Mouse (Mus musculus): Measurements from ENCODE around the gene Emc4.

Gene Emc4

GRCm38 (mm10) chr2:112339736-112340135 lies 28.1 kb downstream of the Emc4 start:
- in situ Hi-C loops (cut with MseI, MboI), result no loop called here

DNA sequence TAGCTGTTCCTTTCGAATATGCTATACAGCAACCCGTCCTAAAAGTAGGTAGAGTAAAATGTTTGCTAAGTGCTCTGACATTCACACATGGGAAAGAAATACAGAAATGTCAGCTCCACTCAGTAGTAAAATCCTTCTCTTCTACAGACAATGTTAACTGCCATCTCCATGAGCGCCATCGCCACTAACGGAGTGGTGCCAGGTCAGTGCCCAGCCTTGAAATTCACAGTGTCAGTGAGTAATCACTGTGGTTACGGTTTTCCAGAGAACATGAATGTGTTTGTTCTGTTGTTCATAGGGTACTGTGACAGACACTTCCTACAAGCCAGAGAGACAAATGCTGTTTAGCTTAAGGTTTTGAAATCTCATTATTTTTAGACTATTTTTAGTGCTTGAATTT lies 30.6 kb downstream of the Emc4 start:
- in situ Hi-C loops (cut with MseI, MboI), result no loop called here

- in situ Hi-C loops (cut with MseI, MboI), result no loop called here
Measured at GRCm38 (mm10) chr2:112332051-112332898, 35.6 kb downstream of the Emc4 start.

DNA sequence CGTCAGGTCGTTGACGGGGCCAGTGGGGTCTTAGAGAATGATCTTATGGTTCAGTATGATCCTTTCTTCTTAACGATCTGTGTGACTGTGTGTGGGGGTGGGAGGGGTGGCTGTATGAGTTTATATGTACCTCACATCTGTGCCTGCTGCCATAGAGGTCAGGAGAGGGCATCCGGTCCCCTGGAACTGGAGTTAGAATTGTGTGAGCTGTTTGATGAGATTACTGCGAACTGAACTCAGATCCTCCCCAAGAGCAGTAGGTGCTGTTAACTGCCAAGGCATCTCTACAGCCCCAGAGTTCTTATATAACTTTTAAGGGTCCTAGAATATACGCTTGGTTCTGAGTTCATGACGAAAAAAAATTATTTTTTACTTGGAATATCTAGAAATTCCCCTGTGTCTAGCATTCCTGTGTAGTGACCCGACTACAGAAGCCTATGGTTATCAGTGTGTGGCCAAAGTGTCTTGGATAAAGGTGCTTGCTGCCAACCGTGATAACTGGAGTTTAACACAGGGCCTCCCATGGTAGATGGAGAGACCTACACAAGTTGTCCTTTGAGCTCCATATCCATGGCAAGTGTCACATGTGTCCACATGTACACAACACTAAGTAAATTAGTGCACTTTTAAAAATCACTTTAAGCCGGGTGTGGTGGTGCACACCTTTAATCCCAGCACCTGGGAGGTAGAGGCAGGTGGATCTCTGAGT lies 39.6 kb downstream of the Emc4 start:
- in situ Hi-C loops (cut with MseI, MboI), result no loop called here

GRCm38 (mm10) chr2:112318905-112319304 lies 48.9 kb downstream of the Emc4 start:
- in situ Hi-C loops (cut with MseI, MboI), result no loop called here

DNA sequence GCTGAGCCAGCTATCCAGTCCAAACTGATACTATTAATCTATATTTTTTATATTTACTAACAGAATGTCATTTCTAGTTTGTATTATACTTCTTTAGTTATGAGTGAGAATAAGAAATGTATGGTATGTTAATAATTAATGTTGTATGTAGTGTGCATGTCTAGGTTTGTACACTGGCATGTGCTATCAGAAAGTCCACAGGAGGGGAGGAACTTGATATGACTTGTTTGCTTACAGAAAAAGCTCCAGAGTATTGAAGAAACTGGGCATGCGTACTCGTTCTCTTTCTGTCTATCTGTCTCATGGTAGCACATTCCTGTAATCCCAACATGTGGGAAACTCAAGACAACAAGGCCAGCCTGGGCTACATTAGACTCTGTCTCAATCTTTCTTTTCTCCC lies 49.6 kb downstream of the Emc4 start:
- in situ Hi-C loops (cut with MseI, MboI), result no loop called here

DNA sequence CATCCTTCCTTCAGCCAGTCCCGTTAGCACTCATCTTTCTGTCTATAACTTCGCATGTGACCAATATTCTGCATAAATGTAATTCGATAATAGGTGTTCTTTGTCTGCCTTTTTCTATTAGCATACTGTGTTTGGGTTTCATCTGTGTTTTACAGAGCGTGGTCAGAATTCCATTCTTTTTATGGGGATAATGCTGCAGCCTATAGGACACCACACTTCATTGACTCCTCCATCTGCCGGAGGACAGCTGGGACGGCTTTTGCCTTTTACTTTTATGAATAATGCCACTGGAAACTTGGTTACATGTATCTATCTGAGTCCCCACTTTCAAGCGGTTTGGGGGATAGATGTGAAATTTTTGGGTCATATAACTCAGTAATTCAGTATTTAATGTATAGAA lies 52.2 kb downstream of the Emc4 start:
- in situ Hi-C loops (cut with MseI, MboI), result no loop called here

Data from mouse trophoblast stem cell (cell line).